Mouse (Mus musculus) midbrain, postnatal 0 days (tissue): ENCODE measurements at regions not wholly inside any gene's neighbourhood (a gene's known extent, or its start where the extent isn't known, plus 50 kb on each side); places are given as distances from the start of the nearest gene placed in this dataset.

ENCODE experiments used
- ATAC-seq: fragments of 200-750 bp; cut with Nextera tagmentation; 2 replicates; pipeline ENCODE4 v1.8.0; 2017; ENCODE audit warnings: moderate number of reproducible peaks, mild to moderate bottlenecking, moderate TSS enrichment, moderate library complexity; ENCODE audit not compliant: low FRiP score
- DNase-seq: peaks from one replicate; pipeline ENCODE4 v3.0.0-alpha.2; 2015; ENCODE audit warnings: low spot score
- H3K27ac ChIP-seq: fragments of 300-500 bp; sonication (generic); 2 replicates; pipeline ENCODE4 v1.5.1; 2014; ENCODE audit warnings: low read depth, mild to moderate bottlenecking, low read length, mixed read lengths
- H3K27me3 ChIP-seq: fragments of 300-500 bp; sonication (generic); 2 replicates; pipeline ENCODE4 v1.6.1; 2014; ENCODE audit warnings: low read length, control low read depth, mixed read lengths; ENCODE audit not compliant: insufficient read depth
- H3K36me3 ChIP-seq: fragments of 300-500 bp; sonication (generic); 2 replicates; pipeline ENCODE4 v1.6.1; 2014; ENCODE audit warnings: low read length, control low read depth, mixed read lengths; ENCODE audit not compliant: insufficient read depth
- H3K4me1 ChIP-seq: fragments of 300-500 bp; sonication (generic); 2 replicates; pipeline ENCODE4 v1.6.1; 2014; ENCODE audit warnings: mild to moderate bottlenecking, control low read depth, antibody characterized with exemption, low read length, mixed read lengths; ENCODE audit not compliant: insufficient read depth
- H3K4me2 ChIP-seq: fragments of 300-500 bp; sonication (generic); 2 replicates; pipeline ENCODE4 v1.6.1; 2014; ENCODE audit warnings: low read depth, mild to moderate bottlenecking, low read length, mixed read lengths; ENCODE audit not compliant: poor library complexity, severe bottlenecking
- H3K4me3 ChIP-seq: fragments of 300-500 bp; sonication (generic); 2 replicates; pipeline ENCODE4 v1.5.1; 2014; ENCODE audit warnings: low read depth, mild to moderate bottlenecking, low read length, moderate library complexity
- H3K9ac ChIP-seq: fragments of 300-500 bp; sonication (generic); replicated peaks from 2 replicates; pipeline ENCODE4 v1.6.1; 2014; ENCODE audit warnings: mild to moderate bottlenecking, low read length, moderate library complexity, mixed read lengths; ENCODE audit not compliant: poor library complexity, severe bottlenecking
- H3K9me3 ChIP-seq: fragments of 300-500 bp; sonication (generic); 2 replicates; pipeline ENCODE4 v1.6.1; 2016; ENCODE audit warnings: low read length, control low read depth
- CTCF ChIP-seq: IDR thresholded peaks from 2 replicates; pipeline ENCODE4 v1.5.1; 2016; ENCODE audit warnings: antibody characterized with exemption, mild to moderate bottlenecking
- WGBS: fragments of 180-500 bp; shearing (Covaris S2); extraction: QIAGEN DNeasy Blood & Tissue Kit; methylation state at CpG from one replicate; pipeline ENCODE4 v1.1.7; 2014; 5-methylcytosine and 5-hydroxymethylcytosine counted together

DNA sequence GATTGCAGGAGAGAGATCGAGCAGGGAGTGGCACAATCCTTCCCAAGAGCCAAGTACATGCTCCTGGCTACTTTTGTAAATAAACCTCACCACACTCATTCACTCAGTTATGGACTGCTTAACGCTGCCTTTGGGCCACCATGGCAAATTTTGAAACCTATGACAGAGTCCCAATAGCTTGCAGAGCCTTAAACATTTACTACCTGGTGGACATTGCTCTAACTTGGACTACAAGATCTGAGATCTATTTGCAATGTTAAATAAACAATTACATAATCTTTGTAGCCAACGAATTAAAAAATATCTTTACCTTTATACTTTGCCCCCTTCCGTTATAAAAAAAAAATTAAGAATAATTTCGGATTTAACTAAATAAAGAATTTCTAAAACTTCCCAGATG, 104.9 kb downstream of the Tmco5 start:
- 92% methylated on average over 5 of the region's 5 CpGs for WGBS
- no peak for TF ChIP-seq CTCF
- no peak overlapping the region for H3K9ac ChIP-seq
- DNase-seq (no peak), ATAC-seq (no peak)
- no peaks in the 10 kb centered on the region for H3K36me3 ChIP-seq
- H3K4me3 ChIP-seq = no peak overlapping the region
- H3K27me3 ChIP-seq = no peaks in the 10 kb centered on the region
- no peaks in the 10 kb centered on the region for H3K4me1 ChIP-seq
- H3K27ac ChIP-seq = no peak overlapping the region
- H3K9me3 ChIP-seq = no peaks in the 10 kb centered on the region
- H3K4me2 ChIP-seq = no peak overlapping the region

DNA sequence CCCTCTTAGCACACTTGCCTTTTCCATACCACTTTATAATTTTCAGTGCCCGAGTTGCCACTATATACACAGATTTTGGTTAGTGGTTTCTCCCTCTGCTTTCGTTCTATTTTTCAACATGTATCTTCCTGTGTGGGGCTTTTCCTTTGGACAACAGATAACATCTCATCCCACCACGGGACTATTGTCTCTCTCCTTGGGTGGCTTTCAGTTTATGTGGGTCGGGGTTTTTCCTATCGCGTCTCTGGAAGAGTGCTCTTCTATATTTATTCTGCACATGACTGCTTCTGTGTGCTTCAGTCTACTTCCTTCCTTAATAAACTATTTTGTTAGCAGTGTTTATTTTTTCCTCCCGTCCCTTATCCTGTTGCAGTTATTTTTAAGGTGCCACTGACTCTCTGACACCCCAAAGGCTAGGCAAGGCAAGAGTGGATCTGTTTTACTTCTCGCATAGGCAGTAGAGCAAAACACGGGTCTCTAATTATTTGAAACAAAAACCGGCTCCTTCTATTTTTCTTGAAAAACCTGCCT, 105.4 kb downstream of the Tmco5 start:
- TF ChIP-seq CTCF = no peak
- Histone ChIP-seq H3K27ac (no peak overlapping the region), H3K4me1 (no peaks in the 10 kb centered on the region), H3K9me3 (no peaks in the 10 kb centered on the region), H3K4me3 (no peak overlapping the region), H3K27me3 (no peaks in the 10 kb centered on the region), H3K9ac (no peak overlapping the region), H3K36me3 (no peaks in the 10 kb centered on the region), H3K4me2 (no peak overlapping the region)
- DNase-seq = no peak
- WGBS = 69% methylated on average over 10 of the region's 10 CpGs
- no peak for ATAC-seq

DNA sequence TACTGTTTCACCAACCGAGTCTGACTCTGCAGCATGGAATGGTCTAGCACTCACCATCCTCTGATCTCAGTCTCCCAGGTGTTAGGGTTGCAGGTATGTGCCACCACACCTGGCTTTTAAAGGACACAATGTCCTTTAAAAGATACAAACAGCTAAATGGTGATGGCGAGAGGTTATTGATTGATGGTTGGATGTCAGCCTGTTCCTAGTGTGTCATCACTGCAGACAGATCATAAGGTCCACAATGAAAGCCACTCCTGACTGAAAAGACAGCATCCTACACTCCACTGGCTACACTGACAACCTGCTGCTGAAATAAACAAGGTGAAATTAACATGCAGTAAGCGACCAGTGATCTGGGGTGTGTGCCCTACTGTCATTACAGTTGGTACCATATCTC, 106.1 kb downstream of the Tmco5 start:
- no peak for TF ChIP-seq CTCF
- no peaks in the 10 kb centered on the region for H3K9me3 ChIP-seq
- no peak overlapping the region for H3K27ac ChIP-seq
- no peak overlapping the region for H3K4me2 ChIP-seq
- no peak overlapping the region for H3K9ac ChIP-seq
- WGBS = 89% methylated on average over 3 of the region's 3 CpGs
- ATAC-seq (no peak), DNase-seq (no peak)
- H3K27me3 ChIP-seq = no peaks in the 10 kb centered on the region
- H3K36me3 ChIP-seq = no peaks in the 10 kb centered on the region
- H3K4me1 ChIP-seq = no peaks in the 10 kb centered on the region
- H3K4me3 ChIP-seq = no peak overlapping the region

DNA sequence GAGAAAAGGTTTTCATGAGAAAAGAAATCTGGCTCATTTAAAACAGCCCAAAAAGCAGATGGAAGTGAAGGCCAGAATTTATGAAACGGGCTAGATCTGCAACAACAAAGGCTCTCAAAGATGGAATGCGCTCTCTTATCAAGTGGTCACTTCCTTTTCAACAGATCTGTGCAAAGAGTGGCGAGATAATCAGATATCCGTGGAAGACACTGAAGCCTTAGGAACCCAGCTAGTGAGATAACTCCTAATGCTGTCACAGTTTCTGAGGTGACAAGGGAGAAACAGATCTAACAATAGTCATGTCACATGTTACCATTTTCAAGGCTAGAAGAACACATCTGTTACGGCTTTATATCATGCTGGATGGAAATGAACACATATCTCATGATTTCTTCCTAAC, 107.1 kb downstream of the Tmco5 start:
- no peak for ATAC-seq

DNA sequence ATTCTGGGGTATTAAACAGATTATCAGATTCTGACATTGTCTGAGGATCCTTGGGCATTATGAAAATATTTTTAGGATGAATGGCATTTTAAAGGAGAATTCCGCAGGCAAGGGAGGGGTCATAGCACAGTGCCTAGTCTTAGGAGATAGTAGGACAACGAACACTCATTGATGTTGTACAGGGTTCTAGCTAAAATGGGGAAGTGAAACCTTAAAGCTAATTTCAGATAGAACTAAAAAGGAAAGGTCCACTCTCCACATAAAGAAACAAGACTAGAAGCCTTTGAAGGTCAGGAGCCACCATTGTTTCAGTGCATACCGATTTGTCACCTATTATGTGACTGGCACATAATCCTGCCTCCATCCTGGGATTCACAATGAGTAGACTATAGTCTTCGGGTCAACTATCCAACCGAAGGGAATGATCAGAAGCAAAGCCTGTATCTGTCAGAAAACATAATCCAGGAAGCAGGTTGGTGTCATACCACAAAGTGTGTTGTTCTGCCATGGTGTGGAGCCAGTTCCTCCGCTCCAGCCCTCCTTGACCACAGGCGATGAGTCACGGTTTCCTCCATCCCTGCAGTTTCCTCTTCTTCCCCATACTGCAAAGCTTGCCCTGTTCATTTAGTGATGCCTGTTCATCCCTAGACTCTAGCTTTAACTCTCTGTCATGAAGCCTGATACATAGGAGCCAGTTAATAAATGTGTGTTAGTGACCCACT, 110.6 kb downstream of the Tmco5 start:
- H3K9ac ChIP-seq = no peak overlapping the region
- H3K4me2 ChIP-seq = no peak overlapping the region
- H3K36me3 ChIP-seq = no peaks in the 10 kb centered on the region
- no peaks in the 10 kb centered on the region for H3K4me1 ChIP-seq
- no peak overlapping the region for H3K27ac ChIP-seq
- H3K4me3 ChIP-seq = no peak overlapping the region
- DNase-seq (no peak), ATAC-seq (no peak)
- H3K9me3 ChIP-seq = no peaks in the 10 kb centered on the region
- H3K27me3 ChIP-seq = no peaks in the 10 kb centered on the region
- 87% methylated on average over 8 of the region's 8 CpGs for WGBS
- no peak for TF ChIP-seq CTCF

More for the DNA sequence above, 107.1 kb downstream of the Tmco5 start:
- no peak for DNase-seq
- Histone ChIP-seq H3K36me3 (no peaks in the 10 kb centered on the region), H3K9me3 (no peaks in the 10 kb centered on the region), H3K27me3 (no peaks in the 10 kb centered on the region), H3K4me3 (no peak overlapping the region), H3K4me2 (no peak overlapping the region), H3K27ac (no peak overlapping the region), H3K4me1 (no peaks in the 10 kb centered on the region), H3K9ac (no peak overlapping the region)
- WGBS = 67% methylated on average over 5 of the region's 5 CpGs
- TF ChIP-seq CTCF = no peak

DNA sequence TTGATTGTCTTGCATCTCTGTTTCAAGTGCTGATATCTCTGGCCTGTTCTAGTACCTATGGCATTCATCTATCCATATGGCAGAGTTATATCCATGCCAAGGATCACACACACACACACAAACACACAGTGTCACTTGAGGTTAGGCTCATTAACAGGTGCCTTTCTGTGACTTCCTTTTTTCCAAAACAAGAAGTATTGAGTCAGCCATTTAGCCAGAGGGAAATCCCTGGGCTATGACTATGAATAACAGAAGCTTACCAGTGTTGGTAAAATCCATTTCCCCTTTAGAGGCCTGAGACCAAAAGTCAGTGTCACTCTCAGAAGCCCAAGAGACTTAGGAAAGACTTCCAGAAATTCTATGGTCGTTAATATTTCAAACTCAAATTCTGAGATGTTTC, 111.6 kb downstream of the Tmco5 start:
- Histone ChIP-seq H3K4me2 (no peak overlapping the region), H3K4me1 (no peaks in the 10 kb centered on the region)
- DNase-seq = no peak

More for the DNA sequence above, 111.6 kb downstream of the Tmco5 start:
- no peak overlapping the region for H3K4me3 ChIP-seq
- H3K9me3 ChIP-seq = no peaks in the 10 kb centered on the region
- no peak overlapping the region for H3K27ac ChIP-seq
- WGBS = 83% methylated on average over 1 of the region's 1 CpGs
- no peak overlapping the region for H3K9ac ChIP-seq
- no peak for ATAC-seq
- no peaks in the 10 kb centered on the region for H3K36me3 ChIP-seq
- no peaks in the 10 kb centered on the region for H3K27me3 ChIP-seq
- no peak for TF ChIP-seq CTCF
